Mouse (Mus musculus): ENCODE measurements around the gene Gpd1.
A peak's percentile ranks its signal among the peaks of the same experiment; 100 is the strongest.

DNA sequence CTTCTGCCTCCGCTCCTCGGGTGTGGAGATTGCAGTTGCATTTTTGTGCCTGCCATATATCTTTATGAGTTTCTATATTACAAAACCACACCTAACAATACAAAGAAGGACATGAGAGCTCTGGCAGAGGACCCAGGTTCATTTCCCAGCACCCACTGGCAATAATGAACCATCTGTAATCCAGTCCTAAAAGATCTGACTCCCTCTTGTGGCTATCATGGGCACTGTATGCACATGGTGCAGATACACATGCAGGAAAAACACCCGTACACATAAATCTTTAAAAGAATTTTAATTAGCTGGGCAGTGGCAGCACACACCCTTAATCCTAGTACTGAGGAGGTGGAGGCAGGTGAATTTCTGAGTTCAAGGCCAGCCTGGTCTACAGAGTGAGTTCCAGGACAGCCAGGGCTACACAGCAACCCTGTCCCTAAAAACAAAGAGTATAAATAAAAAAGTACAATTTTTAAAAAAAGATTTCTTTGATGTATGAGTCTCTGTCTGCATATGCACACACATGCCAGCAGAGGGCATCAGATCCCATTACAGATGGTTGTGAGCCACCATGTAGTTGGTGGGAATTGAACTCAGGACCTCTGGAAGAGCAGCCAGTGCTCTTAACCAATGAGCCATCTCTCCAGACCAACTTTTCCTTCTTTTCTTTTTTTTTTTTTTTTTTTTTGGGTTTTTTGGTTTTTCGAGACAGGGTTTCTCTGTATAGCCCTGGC, 11.9 kb downstream of the Gpd1 start:
- TF ChIP-seq CHD2 (IDR thresholded peaks at IDR 0.05; ENCODE audit: low read length) (no peak), MEF2A (IDR thresholded peaks at IDR 0.05; ENCODE audit: borderline replicate concordance, low read depth, low read length) (no peak), PAX5 (IDR thresholded peaks at IDR 0.05; ENCODE audit: low read length) (no peak), ETS1 (conservative IDR thresholded peaks at IDR 0.05; ENCODE audit: low read depth, low read length) (no peak), JUND (conservative IDR thresholded peaks at IDR 0.05; ENCODE audit: low read depth, low read length) (no peak), USF1 (IDR thresholded peaks at IDR 0.05; ENCODE audit: low read depth, low read length) (no peak), MAFK (IDR thresholded peaks at IDR 0.05; ENCODE audit: insufficient replicate concordance, low read length) (no peak), CTCF (conservative IDR thresholded peaks at IDR 0.05 in 1 of 2, IDR thresholded peaks at IDR 0.05 in 1 of 2; ENCODE audit: low read depth in 2 of 2, low read length in 2 of 2) (peak in 1 of 2 experiments; percentile 26; a peak in 2 of 4 replicates), POLR2A (IDR thresholded peaks at IDR 0.05; ENCODE audit: low read depth, low read length) (no peak)
